Mouse (Mus musculus) CH12.LX (cell line): Measurements from ENCODE around the gene Polr3c. TPM values are rescaled to one million over a fixed set of nuclear protein-coding genes. Genes with fewer than 3 reads are reported as not detected.
A peak's percentile ranks its signal among the peaks of the same experiment; 100 is the strongest.

Experiments
- DNase-seq: peaks from one replicate; pipeline ENCODE4 v3.0.0-alpha.2; 2013; ENCODE audit errors: extremely low read depth
- H3K27ac ChIP-seq: 2 replicates; pipeline ENCODE4 v1.5.1; 2012; ENCODE audit warnings: low read depth, mild to moderate bottlenecking, control low read depth, moderate library complexity; ENCODE audit not compliant: insufficient read depth
- H3K27me3 ChIP-seq: replicated peaks from 2 replicates; pipeline ENCODE3; 2012; ENCODE audit warnings: inconsistent platforms
- H3K36me3 ChIP-seq, 2 experiments: replicated peaks in 1 of 2; 2 replicates each; pipeline versions ENCODE3 to v1.6.1; 2012; ENCODE audit warnings: inconsistent platforms in 1 of 2, low read length in 1 of 2, mild to moderate bottlenecking in 1 of 2, mixed read lengths in 1 of 2, moderate library complexity in 1 of 2; ENCODE audit not compliant: control insufficient read depth in 1 of 2, insufficient read depth in 1 of 2
- H3K4me1 ChIP-seq, 2 experiments: 2 replicates each; pipeline ENCODE4 v1.6.1; 2012; ENCODE audit warnings: inconsistent platforms in 1 of 2, moderate library complexity in 1 of 2; ENCODE audit not compliant: insufficient read depth in 2 of 2, control insufficient read depth in 1 of 2
- H3K4me2 ChIP-seq: 2 replicates; pipeline ENCODE4 v1.6.1; 2012; ENCODE audit warnings: low read depth, mild to moderate bottlenecking, control low read depth; ENCODE audit not compliant: poor library complexity, insufficient read depth, severe bottlenecking
- H3K4me3 ChIP-seq, 3 experiments: fragments of 150-350 bp in 1 of 3; sonication (generic) in 1 of 3; replicated peaks in 1 of 3; 2 replicates each; pipeline versions ENCODE3 to v1.5.1; 2011 to 2012; ENCODE audit warnings: low read depth in 2 of 3, low read length in 2 of 3, mild to moderate bottlenecking in 2 of 3, moderate library complexity in 2 of 3, control low read depth in 1 of 3, improper control_type of control experiment in 1 of 3, inconsistent platforms in 1 of 3, mixed read lengths in 1 of 3; ENCODE audit not compliant: poor library complexity in 1 of 3
- H3K79me2 ChIP-seq: replicated peaks from 2 replicates; pipeline ENCODE4 v1.6.1; 2012; ENCODE audit warnings: mild to moderate bottlenecking, moderate library complexity; ENCODE audit not compliant: control insufficient read depth, poor library complexity, insufficient read depth, severe bottlenecking; ENCODE audit errors: extremely low read depth
- H3K9ac ChIP-seq: 2 replicates; pipeline ENCODE4 v1.6.1; 2012; ENCODE audit warnings: low read depth, mild to moderate bottlenecking, control low read depth, moderate library complexity; ENCODE audit not compliant: insufficient read depth
- H3K9me3 ChIP-seq: replicated peaks from 2 replicates; pipeline ENCODE3; 2012; ENCODE audit warnings: low read length, inconsistent platforms, mixed read lengths
- BHLHE40 ChIP-seq: IDR thresholded peaks from 2 replicates; pipeline ENCODE4 v1.6.1; 2011; ENCODE audit warnings: mild to moderate bottlenecking, low read depth, low read length, improper control_type of control experiment
- CHD1 ChIP-seq: IDR thresholded peaks from 2 replicates; pipeline ENCODE4 v1.6.1; 2012; ENCODE audit warnings: low read depth, low read length, improper control_type of control experiment, inconsistent platforms
- CTCF ChIP-seq, 2 experiments: IDR thresholded peaks in 1 of 2; conservative IDR thresholded peaks in 1 of 2; 2 replicates each; pipeline ENCODE4 v1.5.1; 2011 to 2012; ENCODE audit warnings: low read depth in 2 of 2, low read length in 2 of 2, improper control_type of control experiment in 1 of 2, inconsistent platforms in 1 of 2, mild to moderate bottlenecking in 1 of 2, moderate library complexity in 1 of 2
- ELF1 ChIP-seq: IDR thresholded peaks from 2 replicates; pipeline ENCODE4 v1.6.1; 2014; ENCODE audit warnings: low read depth, mild to moderate bottlenecking, inconsistent platforms, low read length, improper control_type of control experiment
- EP300 ChIP-seq: IDR thresholded peaks from 2 replicates; pipeline ENCODE4 v1.6.1; 2011; ENCODE audit warnings: low read length, improper control_type of control experiment
- ETS1 ChIP-seq: conservative IDR thresholded peaks from 2 replicates; pipeline ENCODE4 v1.6.1; 2012; ENCODE audit warnings: low read depth, mild to moderate bottlenecking, inconsistent platforms, low read length, improper control_type of control experiment, moderate library complexity
- IRF4 ChIP-seq: IDR thresholded peaks from 2 replicates; pipeline ENCODE4 v1.6.1; 2014; ENCODE audit warnings: low read depth, mild to moderate bottlenecking, inconsistent platforms, low read length, improper control_type of control experiment
- JUN ChIP-seq: IDR thresholded peaks from 2 replicates; pipeline ENCODE4 v1.6.1; 2011; ENCODE audit warnings: low read depth, mild to moderate bottlenecking, low read length, improper control_type of control experiment, moderate library complexity; ENCODE audit not compliant: insufficient read depth
- JUND ChIP-seq: conservative IDR thresholded peaks from 2 replicates; pipeline ENCODE4 v1.6.1; 2011; ENCODE audit warnings: low read depth, low read length, improper control_type of control experiment
- MAFK ChIP-seq: IDR thresholded peaks from 2 replicates; pipeline ENCODE4 v1.6.1; 2011; ENCODE audit warnings: low read length, improper control_type of control experiment; ENCODE audit not compliant: insufficient replicate concordance
- MEF2A ChIP-seq: IDR thresholded peaks from 2 replicates; pipeline ENCODE4 v1.6.1; 2014; ENCODE audit warnings: low read depth, mild to moderate bottlenecking, inconsistent platforms, low read length, improper control_type of control experiment, borderline replicate concordance
- NRF1 ChIP-seq: IDR thresholded peaks from 2 replicates; pipeline ENCODE4 v1.6.1; 2014; ENCODE audit warnings: low read depth, mild to moderate bottlenecking, inconsistent platforms, low read length, improper control_type of control experiment, moderate library complexity
- PAX5 ChIP-seq: IDR thresholded peaks from 2 replicates; pipeline ENCODE4 v1.6.1; 2012; ENCODE audit warnings: low read length, inconsistent platforms, mixed read lengths
- POLR2A ChIP-seq: IDR thresholded peaks from 2 replicates; pipeline ENCODE4 v1.6.1; 2011; ENCODE audit warnings: low read depth, mild to moderate bottlenecking, improper control_type of control experiment, low read length
- RAD21 ChIP-seq: IDR thresholded peaks from 2 replicates; pipeline ENCODE4 v1.6.1; 2011; ENCODE audit warnings: low read depth, mild to moderate bottlenecking, low read length, improper control_type of control experiment, moderate library complexity
- RCOR1 ChIP-seq: conservative IDR thresholded peaks from 2 replicates; pipeline ENCODE4 v1.6.1; 2012; ENCODE audit warnings: low read depth, mild to moderate bottlenecking, inconsistent platforms, low read length, improper control_type of control experiment
- SIN3A ChIP-seq: IDR thresholded peaks from 2 replicates; pipeline ENCODE4 v1.6.1; 2012; ENCODE audit warnings: low read length, improper control_type of control experiment, inconsistent platforms
- TCF12 ChIP-seq: IDR thresholded peaks from 2 replicates; pipeline ENCODE4 v1.6.1; 2014; ENCODE audit warnings: low read depth, mild to moderate bottlenecking, inconsistent platforms, low read length, improper control_type of control experiment
- UBTF ChIP-seq: IDR thresholded peaks from 2 replicates; pipeline ENCODE4 v1.6.1; 2012; ENCODE audit warnings: low read depth, mild to moderate bottlenecking, inconsistent platforms, low read length, improper control_type of control experiment, moderate library complexity
- USF2 ChIP-seq: conservative IDR thresholded peaks from 2 replicates; pipeline ENCODE4 v1.6.1; 2011; ENCODE audit warnings: low read depth, low read length, improper control_type of control experiment
- ZC3H11A ChIP-seq: IDR thresholded peaks from 2 replicates; pipeline ENCODE4 v1.6.1; 2012; ENCODE audit warnings: low read depth, mild to moderate bottlenecking, inconsistent platforms, low read length, improper control_type of control experiment
- ZKSCAN1 ChIP-seq: IDR thresholded peaks from 2 replicates; pipeline ENCODE4 v1.6.1; 2012; ENCODE audit warnings: low read depth, inconsistent platforms, low read length, improper control_type of control experiment, borderline replicate concordance
- ZMIZ1 ChIP-seq: IDR thresholded peaks from 2 replicates; pipeline ENCODE4 v1.6.1; 2012; ENCODE audit warnings: low read depth, mild to moderate bottlenecking, inconsistent platforms, low read length, improper control_type of control experiment
- ZNF384 ChIP-seq: IDR thresholded peaks from 2 replicates; pipeline ENCODE4 v1.6.1; 2012; ENCODE audit warnings: low read depth, low read length, improper control_type of control experiment, inconsistent platforms
- dilution Hi-C: fragments of 300-500 bp; cut with MboI; formaldehyde crosslinking; loops from 2 replicates; pipeline ENCODE4 v1.14.3; 2020; ENCODE audit warnings: low sequenced_read_pairs; ENCODE audit not compliant: extremely low pct_unique_long_range_greater_than_20kb, extremely low pct_ligation_motif_present
- in situ Hi-C: fragments of 300-500 bp; cut with MboI; formaldehyde crosslinking; loops from 3 replicates; pipeline ENCODE4 v1.14.3; 2019; ENCODE audit warnings: low sequenced_read_pairs, low pct_ligation_motif_present, low pct_unique_long_range_greater_than_20kb, mixed read lengths
- polyA plus RNA-seq: library from polyadenylated mRNA; unstranded; fragments of >175 nt; gene quantifications from 2 replicates; pipeline ENCODE4 v1.2.1, GENCODE M21; 2012; ENCODE audit warnings: low read depth; ENCODE audit not compliant: insufficient read length
- total RNA-seq, 2 experiments: library from RNA; depleted of rRNA; stranded (reverse); fragments of 300-350 nt in 1 of 2; fragments of >200 nt in 1 of 2; gene quantifications; 2 replicates each; pipeline ENCODE4 v1.2.3; 2012 to 2014

Gene Polr3c
- total and polyA plus RNA-seq, 3 experiments = 18.1 to 78.3 (median 34.5) TPM

GRCm38 (mm10) chr3:96764528-96764927 is 37.1 kb upstream of the Polr3c start:
- H3K4me1 ChIP-seq = peaks cover 0 to 54% of the 10 kb centered on the region in 2 experiments; a peak in 3 of 4 replicates
- in situ Hi-C loops = no loop called here
- peaks cover 2% of the 10 kb centered on the region for H3K9me3 ChIP-seq
- H3K27me3 ChIP-seq = no peaks in the 10 kb centered on the region
- 0 out of 2 replicates have a peak, but pooled peaks have one; percentile 15 for TF ChIP-seq IRF4
- no peak for TF ChIP-seq RCOR1
- no peak for TF ChIP-seq RAD21
- TF ChIP-seq MEF2A = no peak
- H3K4me3 ChIP-seq = no peak overlapping the region
- DNase-seq = peak; percentile 44
- no peak overlapping the region for H3K27ac ChIP-seq
- H3K36me3 ChIP-seq = peaks cover 8 to 25% of the 10 kb centered on the region in 2 experiments
- H3K9ac ChIP-seq = peak overlapping the region; percentile 68; the same call in 1 of the 2 replicates
- no peaks in the 10 kb centered on the region for H3K79me2 ChIP-seq
- peak overlapping the region; percentile 47 for H3K4me2 ChIP-seq
- dilution Hi-C loops = no loop called here

DNA sequence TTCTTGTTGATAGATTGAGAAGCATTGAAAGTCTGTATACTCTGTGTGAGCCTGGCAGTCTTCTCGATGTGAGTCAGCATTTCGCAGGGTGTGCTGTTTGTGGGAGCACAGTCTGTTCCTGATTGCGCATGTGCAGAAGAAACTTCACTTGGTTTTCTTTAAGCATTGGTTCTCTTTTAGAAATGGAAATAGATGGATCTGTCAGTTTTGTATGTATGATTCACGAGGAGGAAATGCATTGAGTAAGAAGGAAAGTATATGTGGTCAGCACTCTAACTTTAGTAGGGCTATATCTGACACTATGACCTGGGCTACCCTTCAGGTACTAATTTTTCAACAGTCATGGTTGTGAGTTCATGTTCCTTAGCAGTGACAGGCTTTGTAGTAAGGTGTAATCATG is 32.3 kb upstream of the Polr3c start:
- Histone ChIP-seq H3K4me2 (peak overlapping the region; percentile 15; the same call in 1 of the 2 replicates), H3K9ac (no peak overlapping the region), H3K27ac (peak overlapping the region; percentile 48), H3K9me3 (peaks cover 2% of the 10 kb centered on the region), H3K27me3 (no peaks in the 10 kb centered on the region), H3K79me2 (no peaks in the 10 kb centered on the region), H3K4me1 (peaks cover 0 to 54% of the 10 kb centered on the region in 2 experiments; a peak in 3 of 4 replicates), H3K4me3 (no peak overlapping the region), H3K36me3 (peaks cover 8 to 26% of the 10 kb centered on the region in 2 experiments)
- peak; percentile 91 for DNase-seq
- dilution Hi-C loops (no loop called here), in situ Hi-C loops (no loop called here)
- peak; percentile 94 for TF ChIP-seq MEF2A
- peak; percentile 78; the same call in 1 of the 2 replicates for TF ChIP-seq EP300
- TF ChIP-seq ZNF384 = no peak
- peak; percentile 87 for TF ChIP-seq MAFK
- TF ChIP-seq SIN3A = 0 out of 2 replicates have a peak, but pooled peaks have one; percentile 43
- TF ChIP-seq RCOR1 = no peak
- TF ChIP-seq CTCF (conservative IDR thresholded peaks at IDR 0.05 in 1 of 2, IDR thresholded peaks at IDR 0.05 in 1 of 2; ENCODE audit: low read depth in 2 of 2, low read length in 2 of 2) = no peak
- no peak for TF ChIP-seq ZKSCAN1
- TF ChIP-seq ELF1 = no peak
- TF ChIP-seq ZC3H11A = no peak
- peak; percentile 65; the same call in 1 of the 2 replicates for TF ChIP-seq JUN
- TF ChIP-seq ZMIZ1 = no peak
- TF ChIP-seq TCF12 = 0 out of 2 replicates have a peak, but pooled peaks have one; percentile 32
- no peak for TF ChIP-seq UBTF
- TF ChIP-seq JUND = no peak; the same call in none of the 2 replicates
- peak; percentile 83 for TF ChIP-seq ETS1
- TF ChIP-seq CHD1 = no peak
- no peak for TF ChIP-seq PAX5
- TF ChIP-seq BHLHE40 = peak; percentile 75
- TF ChIP-seq IRF4 = peak; percentile 89
- TF ChIP-seq NRF1 = peak; percentile 79
- TF ChIP-seq USF2 = no peak
- no peak for TF ChIP-seq POLR2A
- no peak for TF ChIP-seq RAD21
